Mouse (Mus musculus) forebrain, embryonic 13.5 days (tissue): Measurements from ENCODE around the gene Clpb. TPM values are rescaled to one million over a fixed set of nuclear protein-coding genes. Genes with fewer than 3 reads are reported as not detected.

ENCODE experiments used
- ATAC-seq: fragments of 200-750 bp; cut with Nextera tagmentation; 2 replicates; pipeline ENCODE4 v1.8.0; 2017
- H3K27ac ChIP-seq: fragments of 300-500 bp; sonication (generic); 2 replicates; pipeline ENCODE4 v1.5.1; 2015; ENCODE audit warnings: inconsistent platforms, mild to moderate bottlenecking, moderate library complexity
- H3K27me3 ChIP-seq: fragments of 300-500 bp; sonication (generic); 2 replicates; pipeline ENCODE4 v1.6.1; 2015; ENCODE audit warnings: mild to moderate bottlenecking, inconsistent platforms
- H3K36me3 ChIP-seq: fragments of 300-500 bp; sonication (generic); 2 replicates; pipeline ENCODE4 v1.6.1; 2015; ENCODE audit warnings: mild to moderate bottlenecking, inconsistent platforms; ENCODE audit not compliant: poor library complexity, severe bottlenecking
- H3K4me1 ChIP-seq: fragments of 300-500 bp; sonication (generic); 2 replicates; pipeline ENCODE4 v1.6.1; 2015; ENCODE audit warnings: inconsistent platforms
- H3K4me2 ChIP-seq: fragments of 300-500 bp; sonication (generic); 2 replicates; pipeline ENCODE4 v1.6.1; 2015; ENCODE audit warnings: inconsistent platforms, mild to moderate bottlenecking, moderate library complexity
- H3K4me3 ChIP-seq: fragments of 300-500 bp; sonication (generic); 2 replicates; pipeline ENCODE4 v1.5.1; 2015; ENCODE audit warnings: mild to moderate bottlenecking, inconsistent platforms
- H3K9ac ChIP-seq: fragments of 300-500 bp; sonication (generic); 2 replicates; pipeline ENCODE4 v1.6.1; 2015; ENCODE audit warnings: mild to moderate bottlenecking, inconsistent platforms
- H3K9me3 ChIP-seq: fragments of 300-500 bp; sonication (generic); replicated peaks from 2 replicates; pipeline ENCODE4 v1.6.1; 2016; ENCODE audit warnings: inconsistent platforms
- WGBS: fragments of 180-500 bp; shearing (Covaris S2); methylation state at CpG from one replicate; pipeline ENCODE4 v1.1.7; 2015; 5-methylcytosine and 5-hydroxymethylcytosine counted together
- polyA plus RNA-seq: library from polyadenylated mRNA; unstranded; fragments of >200 nt; fragmentation: Nextera tagmentation; extraction: Ambion mirVana; gene quantifications from 2 replicates; pipeline ENCODE4 v1.2.1, GENCODE M21; 2015

Clpb gene
- polyA plus RNA-seq, 1 experiment from 2014 or later = 35.4 TPM

DNA sequence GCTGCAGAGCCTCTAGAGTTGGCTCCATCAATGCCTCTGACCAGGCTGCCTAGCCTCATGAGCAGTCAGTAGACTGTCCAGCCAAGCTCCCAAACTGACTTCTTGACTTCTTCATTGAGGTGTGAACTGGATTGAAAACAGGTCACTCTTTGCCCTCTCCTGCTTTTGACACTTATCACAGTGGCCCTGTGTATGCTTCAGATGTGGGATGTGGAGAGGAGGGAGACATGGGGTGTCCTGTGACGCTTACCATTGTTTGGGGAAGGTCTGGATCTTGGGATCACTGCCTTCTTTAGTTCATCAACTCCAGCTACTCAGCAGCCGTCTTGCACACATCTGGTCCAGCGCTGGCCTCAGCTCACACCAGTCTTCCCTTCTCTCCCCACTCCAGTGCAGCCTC lies 36.9 kb downstream of the Clpb start:
- H3K4me3 ChIP-seq = no peak overlapping the region

GRCm38 (mm10) chr7:101702706-101703105 lies 39.3 kb downstream of the Clpb start:
- Histone ChIP-seq H3K27me3 (no peaks in the 10 kb centered on the region), H3K27ac (no peak overlapping the region), H3K9me3 (no peaks in the 10 kb centered on the region), H3K4me2 (no peak overlapping the region), H3K4me1 (no peaks in the 10 kb centered on the region), H3K4me3 (no peak overlapping the region), H3K9ac (no peak overlapping the region), H3K36me3 (peaks cover 11% of the 10 kb centered on the region)
- WGBS = 88% methylated on average over 5 of the region's 5 CpGs
- no peak for ATAC-seq

More for the DNA sequence above, 36.9 kb downstream of the Clpb start:
- no peak overlapping the region for H3K4me2 ChIP-seq
- no peak for ATAC-seq
- H3K27me3 ChIP-seq = no peaks in the 10 kb centered on the region
- no peak overlapping the region for H3K27ac ChIP-seq
- whole genome bisulfite sequencing = 58% methylated on average over 3 of the region's 3 CpGs
- no peak overlapping the region for H3K9ac ChIP-seq
- no peaks in the 10 kb centered on the region for H3K9me3 ChIP-seq
- no peaks in the 10 kb centered on the region for H3K36me3 ChIP-seq
- peaks cover 12% of the 10 kb centered on the region for H3K4me1 ChIP-seq

DNA sequence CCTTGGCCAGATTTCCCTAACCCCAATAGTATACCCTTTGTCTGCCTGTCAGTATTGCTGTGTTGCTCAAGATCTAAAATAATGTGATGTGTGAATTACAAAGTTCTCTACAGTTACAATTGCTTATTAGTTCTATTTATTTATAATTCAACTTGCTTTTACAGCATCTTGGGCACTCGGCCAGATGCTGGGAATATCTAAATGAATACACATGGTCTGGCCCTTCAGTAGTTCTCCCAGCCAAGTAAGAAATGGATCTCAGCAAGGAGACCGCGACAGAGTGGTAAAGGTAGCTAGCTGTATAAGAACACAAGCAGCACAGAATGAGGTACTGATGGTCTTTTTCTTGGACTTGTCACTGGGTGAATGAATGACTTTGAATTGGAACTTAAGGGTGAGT lies 46.2 kb downstream of the Clpb start:
- H3K27me3 ChIP-seq = no peaks in the 10 kb centered on the region
- H3K4me3 ChIP-seq = no peak overlapping the region
- no peak overlapping the region for H3K9ac ChIP-seq
- no peak overlapping the region for H3K4me2 ChIP-seq
- H3K27ac ChIP-seq = no peak overlapping the region
- ATAC-seq = no peak
- peaks cover 11% of the 10 kb centered on the region for H3K36me3 ChIP-seq
- H3K4me1 ChIP-seq = no peaks in the 10 kb centered on the region
- WGBS = 93% methylated on average over 3 of the region's 3 CpGs
- no peaks in the 10 kb centered on the region for H3K9me3 ChIP-seq

GRCm38 (mm10) chr7:101710236-101710635 lies 46.8 kb downstream of the Clpb start:
- no peak for ATAC-seq
- no peak overlapping the region for H3K9ac ChIP-seq
- H3K4me1 ChIP-seq = no peaks in the 10 kb centered on the region
- H3K36me3 ChIP-seq = peaks cover 11% of the 10 kb centered on the region
- H3K27ac ChIP-seq = no peak overlapping the region
- H3K4me3 ChIP-seq = no peak overlapping the region
- no peak overlapping the region for H3K4me2 ChIP-seq
- no peaks in the 10 kb centered on the region for H3K27me3 ChIP-seq
- no peaks in the 10 kb centered on the region for H3K9me3 ChIP-seq
- 87% methylated on average over 5 of the region's 5 CpGs for whole genome bisulfite sequencing

GRCm38 (mm10) chr7:101713828-101714400 lies 50.5 kb downstream of the Clpb start:
- WGBS = 88% methylated on average over 9 of the region's 9 CpGs
- ATAC-seq = no peak
- no peaks in the 10 kb centered on the region for H3K36me3 ChIP-seq

DNA sequence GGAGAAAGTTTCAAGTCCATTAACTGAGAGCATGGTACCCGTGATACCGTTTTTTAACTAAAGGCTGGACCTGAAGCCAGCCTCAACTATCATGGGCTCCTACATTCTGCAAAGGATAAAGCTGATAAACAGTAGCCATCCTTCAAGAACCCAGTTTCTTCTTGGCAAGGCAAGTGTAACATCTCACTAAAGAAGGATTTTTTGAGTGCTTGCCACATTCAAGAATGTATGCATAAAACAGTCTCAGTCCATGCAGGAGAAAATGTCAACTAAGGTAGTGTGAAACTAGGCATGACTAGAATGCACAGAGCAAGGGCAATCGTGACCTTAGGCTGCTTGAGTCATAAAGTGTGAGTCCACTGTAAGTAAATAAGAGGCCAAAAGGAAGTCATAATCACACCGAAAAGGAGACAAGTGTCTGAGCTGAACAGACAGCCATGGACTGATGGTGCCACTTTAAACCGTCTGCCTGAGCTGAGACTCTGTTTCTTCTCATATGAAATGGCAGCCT lies 51.7 kb downstream of the Clpb start:
- H3K27me3 ChIP-seq = no peaks in the 10 kb centered on the region
- no peak for ATAC-seq
- no peaks in the 10 kb centered on the region for H3K9me3 ChIP-seq
- H3K4me3 ChIP-seq = no peak overlapping the region
- H3K9ac ChIP-seq = no peak overlapping the region
- H3K4me1 ChIP-seq = no peaks in the 10 kb centered on the region
- WGBS = 88% methylated on average over 5 of the region's 5 CpGs
- H3K36me3 ChIP-seq = no peaks in the 10 kb centered on the region
- no peak overlapping the region for H3K27ac ChIP-seq
- no peak overlapping the region for H3K4me2 ChIP-seq

More at GRCm38 (mm10) chr7:101713828-101714400, 50.5 kb downstream of the Clpb start:
- Histone ChIP-seq H3K4me3 (no peak overlapping the region), H3K27me3 (no peaks in the 10 kb centered on the region), H3K9ac (no peak overlapping the region), H3K4me1 (no peaks in the 10 kb centered on the region), H3K27ac (no peak overlapping the region), H3K9me3 (no peaks in the 10 kb centered on the region), H3K4me2 (no peak overlapping the region)

GRCm38 (mm10) chr7:101720356-101720755 lies 56.9 kb downstream of the Clpb start:
- Histone ChIP-seq H3K4me1 (no peaks in the 10 kb centered on the region), H3K4me2 (no peak overlapping the region), H3K9me3 (no peaks in the 10 kb centered on the region), H3K36me3 (peaks cover 5% of the 10 kb centered on the region), H3K9ac (no peak overlapping the region), H3K4me3 (no peak overlapping the region), H3K27me3 (no peaks in the 10 kb centered on the region), H3K27ac (no peak overlapping the region)
- 91% methylated on average over 3 of the region's 3 CpGs for WGBS
- ATAC-seq = no peak

DNA sequence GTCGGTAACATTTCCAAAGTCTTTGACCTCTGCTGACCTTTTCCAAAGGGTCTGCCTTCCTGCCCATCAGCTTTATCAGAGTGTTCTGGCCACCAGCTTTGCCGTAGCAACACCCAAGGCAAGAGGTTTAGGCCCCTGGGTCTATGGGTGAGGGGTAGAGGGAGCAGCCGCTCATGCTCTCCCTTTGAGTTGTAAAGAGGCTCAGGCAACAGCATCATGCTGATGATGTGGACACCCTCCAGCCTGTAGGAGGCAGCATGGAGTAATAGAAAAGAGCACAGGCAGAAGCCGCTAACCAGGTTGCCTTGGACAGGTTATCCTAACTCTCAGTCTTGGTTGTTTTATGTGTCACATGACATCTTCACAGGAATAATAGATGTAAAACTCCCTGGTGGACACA lies 61.6 kb downstream of the Clpb start:
- Histone ChIP-seq H3K4me2 (no peak overlapping the region), H3K4me3 (no peak overlapping the region), H3K36me3 (peaks cover 8% of the 10 kb centered on the region), H3K9me3 (no peaks in the 10 kb centered on the region), H3K9ac (no peak overlapping the region), H3K27me3 (no peaks in the 10 kb centered on the region), H3K4me1 (peaks cover 10% of the 10 kb centered on the region), H3K27ac (no peak overlapping the region)
- 25% methylated on average over 4 of the region's 4 CpGs for WGBS
- no peak for ATAC-seq

DNA sequence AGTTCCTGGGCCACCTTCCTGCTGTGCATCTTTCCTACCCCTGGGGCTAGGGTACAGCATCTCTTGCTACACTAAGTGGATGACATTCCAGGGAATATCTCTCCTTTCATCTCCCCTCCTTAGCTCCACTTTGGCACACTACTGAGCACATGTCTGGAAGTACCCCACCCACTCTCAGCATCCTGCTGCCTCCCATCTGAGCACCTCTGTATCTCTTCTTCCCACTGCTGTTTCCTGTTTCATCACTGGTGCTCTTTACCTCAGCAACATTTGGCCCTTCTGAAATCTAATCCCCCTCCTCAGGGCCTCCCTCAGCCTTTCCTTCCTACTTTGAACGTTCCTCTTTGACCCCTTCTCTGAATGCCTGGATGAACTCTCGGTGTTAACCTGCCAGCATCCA lies 63.5 kb downstream of the Clpb start:
- no peak overlapping the region for H3K27ac ChIP-seq
- no peak overlapping the region for H3K4me3 ChIP-seq
- H3K9ac ChIP-seq = no peak overlapping the region
- no peaks in the 10 kb centered on the region for H3K27me3 ChIP-seq
- ATAC-seq = no peak
- peaks cover 8% of the 10 kb centered on the region for H3K36me3 ChIP-seq
- H3K4me2 ChIP-seq = no peak overlapping the region
- peaks cover 10% of the 10 kb centered on the region for H3K4me1 ChIP-seq
- 43% methylated on average over 2 of the region's 2 CpGs for WGBS
- H3K9me3 ChIP-seq = no peaks in the 10 kb centered on the region

DNA sequence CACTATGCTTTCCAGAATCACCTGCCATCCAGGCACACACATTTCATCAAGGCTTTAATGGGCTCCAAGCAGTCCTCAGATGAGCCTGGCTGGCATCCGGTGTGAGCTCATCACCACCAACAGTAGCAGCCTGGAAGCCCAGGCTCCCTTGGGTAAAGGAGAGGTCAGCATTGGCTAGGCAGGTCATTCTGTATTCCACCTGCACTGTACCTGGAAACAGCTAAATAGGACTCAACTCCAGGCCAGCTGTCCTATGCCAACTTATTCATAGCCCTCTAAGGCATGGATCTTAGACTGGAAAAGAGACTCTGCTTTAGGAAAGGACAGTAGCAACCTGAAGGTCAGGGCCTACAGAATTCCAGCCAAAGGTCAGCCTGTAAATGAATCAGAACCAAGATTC lies 68.7 kb downstream of the Clpb start:
- Histone ChIP-seq H3K4me2 (no peak overlapping the region), H3K4me3 (no peak overlapping the region), H3K9ac (no peak overlapping the region), H3K36me3 (0 out of 2 replicates have a peak, but pooled peaks cover 3% of the 10 kb centered on the region), H3K27ac (no peak overlapping the region), H3K9me3 (no peaks in the 10 kb centered on the region), H3K4me1 (peaks cover 16% of the 10 kb centered on the region), H3K27me3 (no peaks in the 10 kb centered on the region)
- WGBS = 75% methylated on average over 1 of the region's 1 CpGs
- no peak for ATAC-seq

- H3K4me2 ChIP-seq = no peak overlapping the region
- no peak overlapping the region for H3K4me3 ChIP-seq
- peaks cover 16% of the 10 kb centered on the region for H3K4me1 ChIP-seq
- no peaks in the 10 kb centered on the region for H3K9me3 ChIP-seq
- H3K9ac ChIP-seq = no peak overlapping the region
- ATAC-seq = no peak
- 32% methylated on average over 2 of the region's 2 CpGs for WGBS
- H3K36me3 ChIP-seq = no peaks in the 10 kb centered on the region
- H3K27ac ChIP-seq = no peak overlapping the region
- no peaks in the 10 kb centered on the region for H3K27me3 ChIP-seq
Observed at GRCm38 (mm10) chr7:101733042-101733441, 69.6 kb downstream of the Clpb start.

- no peak overlapping the region for H3K4me3 ChIP-seq
- peaks cover 19% of the 10 kb centered on the region for H3K4me1 ChIP-seq
- H3K27ac ChIP-seq = no peak overlapping the region
- no peak for ATAC-seq
- no peaks in the 10 kb centered on the region for H3K9me3 ChIP-seq
- H3K4me2 ChIP-seq = no peak overlapping the region
- no peaks in the 10 kb centered on the region for H3K36me3 ChIP-seq
- WGBS = 97% methylated on average over 1 of the region's 1 CpGs
- no peaks in the 10 kb centered on the region for H3K27me3 ChIP-seq
- no peak overlapping the region for H3K9ac ChIP-seq
Observed at GRCm38 (mm10) chr7:101735297-101735696, 71.9 kb downstream of the Clpb start.

GRCm38 (mm10) chr7:101737735-101738134 lies 74.3 kb downstream of the Clpb start:
- no peaks in the 10 kb centered on the region for H3K36me3 ChIP-seq
- no peak overlapping the region for H3K4me2 ChIP-seq
- H3K4me1 ChIP-seq = peaks cover 22% of the 10 kb centered on the region
- WGBS = 88% methylated on average over 3 of the region's 3 CpGs
- no peak overlapping the region for H3K9ac ChIP-seq
- H3K4me3 ChIP-seq = no peak overlapping the region
- ATAC-seq = no peak
- no peaks in the 10 kb centered on the region for H3K27me3 ChIP-seq
- no peaks in the 10 kb centered on the region for H3K9me3 ChIP-seq
- H3K27ac ChIP-seq = no peak overlapping the region
